Mouse (Mus musculus): ENCODE measurements around the gene Zbtb8a. TPM values are rescaled to one million over a fixed set of nuclear protein-coding genes. Genes with fewer than 3 reads are reported as not detected.

Gene Zbtb8a
- polyA plus RNA-seq, 1 experiment from 2014 or later: 6.6 TPM

GRCm38 (mm10) chr4:129320876-129321275 lies 57.0 kb downstream of the Zbtb8a start:
- no peaks in the 10 kb centered on the region for H3K4me1 ChIP-seq
- WGBS: 97% methylated on average over 1 of the region's 1 CpGs
- peaks cover 100% of the 10 kb centered on the region for H3K36me3 ChIP-seq (replicated peaks)
- H3K27me3 ChIP-seq (replicated peaks; ENCODE audit: low read depth, poor library complexity, severe bottlenecking): no peaks in the 10 kb centered on the region
- H3K4me3 ChIP-seq: no peak overlapping the region
- no peaks in the 10 kb centered on the region for H3K9me3 ChIP-seq
- DNase-seq (ENCODE audit: low spot score): no peak
- H3K27ac ChIP-seq (replicated peaks): no peak overlapping the region

- Histone ChIP-seq H3K4me1 (no peaks in the 10 kb centered on the region), H3K36me3 (replicated peaks) (peaks cover 100% of the 10 kb centered on the region), H3K9me3 (no peaks in the 10 kb centered on the region), H3K4me3 (no peak overlapping the region), H3K27me3 (replicated peaks; ENCODE audit: low read depth, poor library complexity, severe bottlenecking) (no peaks in the 10 kb centered on the region), H3K27ac (replicated peaks) (no peak overlapping the region)
- no peak for DNase-seq (ENCODE audit: low spot score)
- WGBS: 88% methylated on average over 3 of the region's 3 CpGs
Observed at GRCm38 (mm10) chr4:129313886-129314285, 64.0 kb downstream of the Zbtb8a start.

GRCm38 (mm10) chr4:129307936-129308335 lies 70.0 kb downstream of the Zbtb8a start:
- Histone ChIP-seq H3K9me3 (no peaks in the 10 kb centered on the region), H3K27me3 (replicated peaks; ENCODE audit: low read depth, poor library complexity, severe bottlenecking) (no peaks in the 10 kb centered on the region), H3K27ac (replicated peaks) (no peak overlapping the region), H3K36me3 (replicated peaks) (peaks cover 76% of the 10 kb centered on the region), H3K4me1 (peaks cover 9% of the 10 kb centered on the region; the same call in 1 of the 2 replicates), H3K4me3 (no peak overlapping the region)
- no peak for DNase-seq (ENCODE audit: low spot score)
- WGBS: 95% methylated on average over 1 of the region's 1 CpGs

- WGBS: 87% methylated on average over 1 of the region's 1 CpGs
- peaks cover 40% of the 10 kb centered on the region for H3K36me3 ChIP-seq (replicated peaks)
- H3K27me3 ChIP-seq (replicated peaks; ENCODE audit: low read depth, poor library complexity, severe bottlenecking): no peaks in the 10 kb centered on the region
- peaks cover 12% of the 10 kb centered on the region for H3K4me1 ChIP-seq
- no peak overlapping the region for H3K27ac ChIP-seq (replicated peaks)
- H3K4me3 ChIP-seq: no peak overlapping the region
- peaks cover 6% of the 10 kb centered on the region; the same call in 1 of the 2 replicates for H3K9me3 ChIP-seq
- DNase-seq (ENCODE audit: low spot score): no peak
Observed at GRCm38 (mm10) chr4:129304306-129304705, 73.6 kb downstream of the Zbtb8a start.

GRCm38 (mm10) chr4:129303816-129304215 lies 74.1 kb downstream of the Zbtb8a start:
- H3K9me3 ChIP-seq: peaks cover 6% of the 10 kb centered on the region; the same call in 1 of the 2 replicates
- no peak overlapping the region for H3K4me3 ChIP-seq
- peaks cover 17% of the 10 kb centered on the region for H3K4me1 ChIP-seq
- DNase-seq (ENCODE audit: low spot score): no peak
- H3K27ac ChIP-seq (replicated peaks): no peak overlapping the region
- peaks cover 35% of the 10 kb centered on the region for H3K36me3 ChIP-seq (replicated peaks)
- no peaks in the 10 kb centered on the region for H3K27me3 ChIP-seq (replicated peaks; ENCODE audit: low read depth, poor library complexity, severe bottlenecking)
- WGBS: 84% methylated on average over 9 of the region's 9 CpGs

Other genes starting within 250 kb of the Zbtb8a start
- 1.5 TPM in 2 replicates for gene Fndc5, start 241.1 kb downstream of the Zbtb8a start, polyA plus RNA-seq (2016; fragmentation: Nextera tagmentation; extraction: Ambion mirVana)
- 29.5 and 29.8 TPM in 2 replicates for gene S100pbp, start 188.4 kb downstream of the Zbtb8a start, polyA plus RNA-seq (2016; fragmentation: Nextera tagmentation; extraction: Ambion mirVana)
- gene Yars, start 188.4 kb downstream of the Zbtb8a start, polyA plus RNA-seq (2016; fragmentation: Nextera tagmentation; extraction: Ambion mirVana): 96.0 and 105 TPM in 2 replicates
- 3.3 and 3.5 TPM in 2 replicates for gene C77080, start 116.7 kb downstream of the Zbtb8a start, polyA plus RNA-seq (2016; fragmentation: Nextera tagmentation; extraction: Ambion mirVana)
- gene Sync, start 90.5 kb downstream of the Zbtb8a start, polyA plus RNA-seq (2016; fragmentation: Nextera tagmentation; extraction: Ambion mirVana): 0.48 and 0.71 TPM in 2 replicates
- gene Rbbp4, start 42.7 kb downstream of the Zbtb8a start, polyA plus RNA-seq (2016; fragmentation: Nextera tagmentation; extraction: Ambion mirVana): 546 and 560 TPM in 2 replicates
- gene Zbtb8os, start 42.4 kb downstream of the Zbtb8a start, polyA plus RNA-seq (2016; fragmentation: Nextera tagmentation; extraction: Ambion mirVana): 49.0 and 49.3 TPM in 2 replicates
- gene Zbtb8b, start 62.7 kb upstream of the Zbtb8a start, polyA plus RNA-seq (2016; fragmentation: Nextera tagmentation; extraction: Ambion mirVana): 2.0 and 2.4 TPM in 2 replicates
- gene Bsdc1, start 83.5 kb upstream of the Zbtb8a start, polyA plus RNA-seq (2016; fragmentation: Nextera tagmentation; extraction: Ambion mirVana): 19.7 and 21.5 TPM in 2 replicates
- gene Tssk3, start 112.9 kb upstream of the Zbtb8a start, polyA plus RNA-seq (2016; fragmentation: Nextera tagmentation; extraction: Ambion mirVana): not detected in 2 replicates
- gene Fam229a, start 113.1 kb upstream of the Zbtb8a start, polyA plus RNA-seq (2016; fragmentation: Nextera tagmentation; extraction: Ambion mirVana): not detected in 2 replicates
- 1,428 and 1,442 TPM in 2 replicates for gene Marcksl1, start 135.5 kb upstream of the Zbtb8a start, polyA plus RNA-seq (2016; fragmentation: Nextera tagmentation; extraction: Ambion mirVana)
- gene Hdac1, start 164.6 kb upstream of the Zbtb8a start, polyA plus RNA-seq (2016; fragmentation: Nextera tagmentation; extraction: Ambion mirVana): 302 and 304 TPM in 2 replicates
- 9.3 and 12.6 TPM in 2 replicates for gene Lck, start 195.5 kb upstream of the Zbtb8a start, polyA plus RNA-seq (2016; fragmentation: Nextera tagmentation; extraction: Ambion mirVana)
- gene Fam167b, start 200.4 kb upstream of the Zbtb8a start, polyA plus RNA-seq (2016; fragmentation: Nextera tagmentation; extraction: Ambion mirVana): 1.9 and 2.0 TPM in 2 replicates
- 290 and 302 TPM in 2 replicates for gene Eif3i, start 222.5 kb upstream of the Zbtb8a start, polyA plus RNA-seq (2016; fragmentation: Nextera tagmentation; extraction: Ambion mirVana)
- 222 and 226 TPM in 2 replicates for gene Tmem234, start 222.6 kb upstream of the Zbtb8a start, polyA plus RNA-seq (2016; fragmentation: Nextera tagmentation; extraction: Ambion mirVana)
- gene Dcdc2b, start 236.1 kb upstream of the Zbtb8a start, polyA plus RNA-seq (2016; fragmentation: Nextera tagmentation; extraction: Ambion mirVana): 1.0 and 1.4 TPM in 2 replicates
- 27.7 and 28.5 TPM in 2 replicates for gene Iqcc, start 241.0 kb upstream of the Zbtb8a start, polyA plus RNA-seq (2016; fragmentation: Nextera tagmentation; extraction: Ambion mirVana)
- gene Ccdc28b, start 245.8 kb upstream of the Zbtb8a start, polyA plus RNA-seq (2016; fragmentation: Nextera tagmentation; extraction: Ambion mirVana): 38.6 and 44.1 TPM in 2 replicates

All from embryonic facial prominence, embryonic 10.5 days (tissue).